Mouse (Mus musculus) layer of hippocampus, adult 9-10 months (tissue): ENCODE results near the gene Lama2.
A peak's percentile ranks its signal among the peaks of the same experiment; 100 is the strongest.

ENCODE experiments used
- DNase-seq: peaks from one replicate; pipeline ENCODE4 v3.0.0; 2022; ENCODE audit warnings: low spot score

Gene Lama2

DNA sequence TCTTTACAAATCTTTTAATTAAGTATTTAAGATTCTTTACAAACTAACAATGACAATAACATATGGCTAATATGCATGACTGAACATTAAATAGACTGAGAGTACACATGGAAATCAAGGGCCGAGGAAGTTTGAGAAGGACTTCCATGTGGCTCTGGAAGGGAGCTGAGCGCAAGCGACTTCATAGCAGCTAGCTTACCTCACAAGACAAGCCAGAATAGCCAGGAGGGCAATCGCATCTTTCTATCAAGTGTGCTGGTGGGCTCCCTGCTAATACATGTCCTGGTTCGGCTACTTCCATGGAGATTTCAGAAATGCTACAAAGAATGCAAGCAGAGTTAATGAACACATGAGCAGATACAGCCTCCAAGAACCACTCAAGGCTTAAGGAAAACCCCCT, 435.4 kb downstream of the Lama2 start:
- DNase-seq, result no peak

DNA sequence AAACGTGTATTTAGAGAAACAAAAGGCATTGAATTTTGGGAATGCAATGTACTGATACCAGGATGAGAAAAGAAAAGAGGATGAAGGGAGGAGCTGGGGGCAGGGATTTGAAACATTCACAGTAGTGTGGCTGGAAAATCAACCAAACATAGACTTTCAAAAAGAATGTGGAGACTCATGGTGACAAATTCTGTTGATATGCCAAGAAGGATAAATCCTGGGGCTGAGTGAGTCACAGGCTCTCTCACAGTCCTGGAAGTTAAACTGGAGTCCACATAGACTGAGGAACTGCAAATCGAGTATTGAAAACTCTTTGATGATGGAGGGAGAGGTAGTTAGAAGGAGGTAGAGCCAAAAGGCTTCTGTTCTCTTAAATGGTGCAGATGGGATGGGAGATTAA, 445.3 kb downstream of the Lama2 start:
- DNase-seq, result no peak

GRCm38 (mm10) chr10:27164738-27165137, 454.8 kb downstream of the Lama2 start:
- no peak for DNase-seq

- DNase-seq, result no peak
Observed at GRCm38 (mm10) chr10:27162364-27162763, 457.2 kb downstream of the Lama2 start.

GRCm38 (mm10) chr10:27150220-27150619, 469.3 kb downstream of the Lama2 start:
- no peak for DNase-seq

DNA sequence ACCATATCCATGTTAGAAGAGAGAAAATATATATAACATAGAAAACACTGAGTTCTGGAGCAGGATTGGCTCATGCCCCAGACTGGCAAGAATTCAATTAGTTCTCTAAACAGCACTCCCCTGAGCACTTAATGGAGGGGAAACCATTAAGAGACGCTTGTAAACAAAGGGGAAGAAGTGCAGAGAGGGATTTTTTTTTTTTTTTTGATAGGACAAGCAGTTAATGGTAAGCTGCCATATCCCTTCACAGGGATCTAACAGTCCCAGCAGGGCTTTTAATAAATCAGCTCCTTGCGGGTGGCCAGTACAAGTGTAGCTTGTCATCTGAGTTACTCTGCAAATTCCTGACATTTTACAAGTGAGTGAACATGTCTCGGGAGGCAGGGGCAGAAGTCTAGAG, 479.1 kb downstream of the Lama2 start:
- DNase-seq, result no peak

- DNase-seq, result no peak
Observed at GRCm38 (mm10) chr10:27135768-27136167, 483.8 kb downstream of the Lama2 start.

DNA sequence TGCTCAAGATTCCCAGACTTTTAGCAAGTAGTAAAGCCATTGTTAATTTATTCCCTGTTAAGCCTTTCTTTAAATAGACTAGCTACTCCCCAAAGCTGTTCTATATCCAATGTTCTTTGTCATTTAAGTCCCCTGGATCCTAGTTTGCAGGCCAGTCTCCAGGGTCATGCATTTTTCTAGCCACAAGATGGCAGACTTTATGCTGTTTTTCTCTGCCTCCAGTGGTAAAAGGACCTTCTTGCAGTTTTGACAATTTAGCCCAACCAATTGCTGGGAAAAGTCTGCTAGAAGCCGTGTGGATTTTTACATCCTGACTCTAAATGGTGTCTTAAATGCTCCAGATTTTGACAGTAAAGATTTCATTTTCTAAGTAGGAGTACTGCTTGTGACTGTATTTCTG, 486.4 kb downstream of the Lama2 start:
- DNase-seq, result peak; percentile 63

DNA sequence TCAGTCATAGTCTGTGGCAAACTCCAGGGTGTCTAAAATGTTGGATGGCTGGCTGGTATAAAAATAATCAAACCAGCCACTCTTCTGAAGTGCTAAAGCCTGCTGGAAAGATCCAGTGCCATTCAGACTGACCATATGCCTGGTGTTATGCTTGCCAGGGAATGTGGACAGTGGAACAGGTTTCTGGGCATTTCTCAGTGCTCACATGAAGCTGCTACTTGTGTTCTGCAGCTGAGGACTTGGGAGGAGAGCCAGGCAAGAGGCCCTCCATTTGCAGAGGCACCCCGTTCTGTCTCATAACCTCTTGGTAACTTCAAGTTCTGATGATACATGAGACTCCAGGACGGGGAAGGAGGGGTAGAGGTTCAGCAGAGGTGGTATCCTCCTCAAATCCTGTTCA, 492.1 kb downstream of the Lama2 start:
- DNase-seq, result no peak

DNA sequence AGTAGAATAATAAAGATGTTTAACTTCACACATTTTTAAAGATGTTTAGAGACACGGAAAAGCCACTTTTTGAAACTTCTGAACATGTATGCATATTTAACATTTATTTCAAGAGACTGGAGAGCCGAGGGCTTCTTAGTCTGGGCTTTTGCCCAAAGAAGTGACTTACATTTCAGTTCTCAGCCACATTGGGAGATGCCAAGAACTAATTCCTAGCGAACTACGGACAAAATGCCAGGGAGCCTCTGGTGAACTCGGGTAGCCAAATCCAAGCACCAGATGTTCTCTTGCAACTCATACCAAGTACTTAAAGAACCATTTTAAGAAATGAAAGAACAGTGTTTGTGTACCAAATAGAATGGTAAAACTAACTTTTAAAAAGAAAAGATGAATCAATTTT, 495.8 kb downstream of the Lama2 start:
- no peak for DNase-seq

DNA sequence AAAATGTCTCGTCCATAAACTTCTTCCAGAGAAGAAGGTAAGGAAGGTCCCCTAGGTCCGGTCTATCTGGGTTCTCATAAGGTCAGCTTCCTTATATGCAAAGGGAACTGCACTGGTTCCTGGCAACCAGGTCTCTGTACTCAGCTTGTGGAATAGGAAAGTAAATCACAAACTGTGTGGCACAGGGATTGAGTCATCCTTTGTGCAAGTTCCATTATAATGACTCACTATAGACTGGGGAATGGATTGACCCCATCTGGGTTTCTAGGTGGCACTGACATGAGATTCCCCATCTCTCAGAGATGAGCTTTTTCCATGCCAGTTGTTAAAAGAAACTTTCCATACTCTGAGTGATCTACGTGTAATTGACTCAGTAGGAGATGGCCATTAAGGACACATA, 501.7 kb downstream of the Lama2 start:
- DNase-seq, result no peak

GRCm38 (mm10) chr10:27116938-27117647, 502.5 kb downstream of the Lama2 start:
- no peak for DNase-seq

GRCm38 (mm10) chr10:27114131-27114530, 505.4 kb downstream of the Lama2 start:
- no peak for DNase-seq

- DNase-seq, result peak; percentile 35
Observed at GRCm38 (mm10) chr10:27103811-27104210, 515.7 kb downstream of the Lama2 start.

- DNase-seq, result no peak
Observed at GRCm38 (mm10) chr10:27101800-27102353, 517.7 kb downstream of the Lama2 start.

- no peak for DNase-seq
Observed at GRCm38 (mm10) chr10:27077113-27077512, 542.4 kb downstream of the Lama2 start.

- peak; percentile 0 for DNase-seq
Observed at GRCm38 (mm10) chr10:27068794-27069435, 550.6 kb downstream of the Lama2 start.

DNA sequence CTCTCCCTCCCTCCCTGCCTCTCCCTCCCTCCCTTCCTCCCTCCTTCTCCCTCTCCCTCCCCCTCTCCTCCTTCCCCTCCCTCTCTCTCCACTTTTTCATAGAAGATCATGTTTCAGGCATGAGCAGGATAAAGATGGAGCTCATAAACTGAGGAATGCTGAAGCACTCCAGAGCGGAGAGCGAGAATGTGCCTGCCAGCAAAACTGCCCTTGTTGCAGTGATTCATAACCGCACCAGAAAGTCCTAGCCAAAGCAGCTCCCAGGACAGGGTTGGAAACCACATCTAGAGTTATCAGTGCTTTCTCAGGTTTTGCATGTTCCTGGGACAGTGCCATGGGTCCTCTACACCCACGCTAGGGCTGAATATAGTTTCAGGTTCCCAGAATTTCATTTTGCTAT, 555.9 kb downstream of the Lama2 start:
- no peak for DNase-seq

DNA sequence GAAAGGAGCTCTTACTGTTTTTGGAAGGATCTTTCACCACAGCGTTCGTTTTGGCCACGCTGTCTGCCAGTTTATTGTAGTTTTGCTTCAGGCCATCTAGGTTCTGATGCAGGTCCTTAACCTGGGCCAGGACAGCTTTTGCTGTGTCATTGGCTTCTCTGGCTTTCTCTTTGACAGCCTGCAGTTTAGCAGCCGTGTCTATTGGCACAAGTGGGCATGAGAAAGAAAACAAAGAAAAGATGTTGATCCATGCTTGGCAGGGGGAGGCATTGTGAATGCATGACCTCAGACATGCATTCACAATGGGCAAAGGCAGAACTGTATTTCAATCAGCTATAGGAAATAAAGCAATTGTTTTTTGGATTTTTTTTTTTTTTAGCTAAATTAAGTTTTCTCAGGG, 565.1 kb downstream of the Lama2 start:
- DNase-seq, result no peak

- no peak for DNase-seq
Observed at GRCm38 (mm10) chr10:27047196-27047595, 572.4 kb downstream of the Lama2 start.

DNA sequence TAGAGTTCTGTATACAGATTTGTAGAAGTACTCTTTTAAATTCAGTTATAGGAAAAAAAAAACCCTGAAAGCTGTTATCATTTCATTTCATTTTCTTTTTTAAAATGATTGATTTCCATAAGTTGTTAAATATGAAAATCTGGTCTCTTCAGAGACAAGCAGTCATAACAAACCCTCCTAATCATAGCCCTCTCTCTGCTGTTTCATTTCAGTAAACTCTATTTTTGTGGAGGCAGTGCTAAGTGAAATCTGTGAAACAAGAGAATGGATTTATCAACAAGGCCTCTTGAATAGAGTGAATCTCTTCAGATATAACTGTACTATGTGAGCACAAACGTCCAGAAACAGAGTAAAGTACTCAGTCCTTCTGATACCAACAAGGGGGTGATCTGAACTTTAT, 577.7 kb downstream of the Lama2 start:
- DNase-seq, result no peak

DNA sequence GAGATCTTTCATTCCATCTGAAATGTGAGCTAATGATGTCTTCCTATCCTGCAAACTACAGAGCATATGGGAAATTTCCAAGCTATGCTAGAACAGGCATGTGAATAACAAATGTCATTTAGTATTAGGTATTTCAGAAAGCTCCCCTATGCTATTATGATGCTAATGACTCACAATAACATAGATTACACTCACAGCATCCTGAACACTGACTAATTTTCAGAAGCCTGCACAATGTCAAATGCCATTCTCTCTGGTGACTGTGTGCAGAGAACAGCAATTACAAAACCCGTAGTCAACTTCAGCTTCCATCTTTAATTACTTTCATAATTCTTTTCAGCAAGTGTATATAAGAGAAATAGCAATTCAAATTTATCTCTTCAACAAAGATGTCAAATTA, 596.9 kb downstream of the Lama2 start:
- no peak for DNase-seq

DNA sequence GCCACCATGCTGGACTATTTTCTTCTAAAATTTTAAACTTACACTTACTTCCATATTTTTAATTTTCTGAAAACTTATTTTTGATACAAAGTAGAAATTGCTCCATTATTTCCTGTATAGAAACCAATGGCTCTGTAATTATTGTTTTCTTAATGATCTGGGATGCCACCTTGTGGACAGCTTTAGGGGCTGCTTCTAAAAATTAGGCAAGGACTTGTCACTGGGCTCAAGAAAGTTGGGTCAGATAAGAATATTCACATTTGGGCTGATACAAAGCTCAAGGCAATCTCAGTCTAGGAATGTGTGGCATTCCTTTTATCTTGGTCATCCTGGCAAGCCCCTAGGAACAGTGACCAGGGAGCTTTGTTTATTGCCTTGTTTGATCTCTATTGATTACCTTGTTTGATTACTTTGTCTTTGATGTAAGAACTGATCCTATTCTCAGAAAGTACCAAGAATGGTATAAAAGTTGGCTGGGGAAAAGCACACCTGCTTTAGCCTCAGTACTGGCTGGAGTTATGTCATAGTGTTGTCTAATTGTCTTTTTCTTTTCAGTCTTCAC, 606.7 kb downstream of the Lama2 start:
- DNase-seq, result no peak
